Comparison of ENCODE assay signal across 19 mouse cellular contexts in genomic region chr7:24606046-24606445, GRCm38 (mm10). TPM values are rescaled to one million over a fixed set of nuclear protein-coding genes. Genes with fewer than 3 reads are reported as not detected.
"Had no signal": no experiment of that assay in that cellular context is flagged by ENCODE, and none has a peak within 500 bp of the region (broad histone marks: within the 10 kb centered on the region; RNA-seq: fewer than 3 reads in every experiment).

No protein-coding gene starts in this region.

- H3K9me3 ChIP-seq: limb, embryonic 10.5 days; limb, embryonic 13.5 days; liver, embryonic 12.5 days; liver, embryonic 15.5 days had no signal

- H3K36me3 ChIP-seq: liver, embryonic 12.5 days; liver, embryonic 15.5 days had no signal

- DNase-seq: layer of hippocampus, adult 9-11 months; lung, adult 2 months; lung, postnatal 14 days; lung, postnatal 4 days; midbrain, embryonic 14.5 days; thymus, postnatal 25 days had no signal

- H3K9ac ChIP-seq: limb, embryonic 13.5 days; liver, embryonic 12.5 days; liver, embryonic 15.5 days had no signal

- H3K4me2 ChIP-seq: limb, embryonic 13.5 days; liver, embryonic 12.5 days; liver, embryonic 15.5 days; midbrain, embryonic 11.5 days had no signal

- H3K27ac ChIP-seq: hindbrain, postnatal 0 days; layer of hippocampus, adult 2 months; limb, embryonic 10.5 days; limb, embryonic 13.5 days; liver, embryonic 12.5 days; liver, embryonic 15.5 days had no signal

- ATAC-seq: hindbrain, postnatal 0 days; inflammation-experienced regulatory T-cells, adult 6 months; intestine, embryonic 16.5 days; liver, embryonic 12.5 days had no signal

- H3K4me3 ChIP-seq: layer of hippocampus, adult 2 months; limb, embryonic 10.5 days; limb, embryonic 13.5 days; liver, embryonic 12.5 days; liver, embryonic 15.5 days had no signal

RNA-seq across cellular contexts. Expression of gene Phldb3, which starts 4.5 kb away (rescaled TPM):
- polyA plus RNA-seq: hindbrain, postnatal 0 days; midbrain, embryonic 11.5 days; midbrain, embryonic 14.5 days; midbrain, postnatal 0 days; neural tube, embryonic 11.5 days; neural tube, embryonic 14.5 days had no signal

RNA-seq across cellular contexts. Expression of gene Lypd3, which starts 30.3 kb away (rescaled TPM):
- polyA plus RNA-seq: inflammation-experienced regulatory T-cells, adult 6 months; liver, embryonic 12.5 days; liver, embryonic 15.5 days; spleen, adult 2 months had no signal
